Mouse (Mus musculus) kidney, adult 2 months (tissue): ENCODE data around the gene Col9a3.

Source experiments
- CTCF ChIP-seq: fragments of 200-500 bp; conservative IDR thresholded peaks from 2 replicates; pipeline ENCODE4 v1.5.1; 2011; ENCODE audit warnings: low read depth, mild to moderate bottlenecking, control low read depth, low read length, moderate library complexity, mixed read lengths; ENCODE audit not compliant: insufficient read depth, insufficient read length
- POLR2A ChIP-seq: fragments of 200-500 bp; IDR thresholded peaks from one replicate; pipeline ENCODE4 v1.6.1; 2011; ENCODE audit warnings: low read depth, low read length, control low read depth

DNA sequence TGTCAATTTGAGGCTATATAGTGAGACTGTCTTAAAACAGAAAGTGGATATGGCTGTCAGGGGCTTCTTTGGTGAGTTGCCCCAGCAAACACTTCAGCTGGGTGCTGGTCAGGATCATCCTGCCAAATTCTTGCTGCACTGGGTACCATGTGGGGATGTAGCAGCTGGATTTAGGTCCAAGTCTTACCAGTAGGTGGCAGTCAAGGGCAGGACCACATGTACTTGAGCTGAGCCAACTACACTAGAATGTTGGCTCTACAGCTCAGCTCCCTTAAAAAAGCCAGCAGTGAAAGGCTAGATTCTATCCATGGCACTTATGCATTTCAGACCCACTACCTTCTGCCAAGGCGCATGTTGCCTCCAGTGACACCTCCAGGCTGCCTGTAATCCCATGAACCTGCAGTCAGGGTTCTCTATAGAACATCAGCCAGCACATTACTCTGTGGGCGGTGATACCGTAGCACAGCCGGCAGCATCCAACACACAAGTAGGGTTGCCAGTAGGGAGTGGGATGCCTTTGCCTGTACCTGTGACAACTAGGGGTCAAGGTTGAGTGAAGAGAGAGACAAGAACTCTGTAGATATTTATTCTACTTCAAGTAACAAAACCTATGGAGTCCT, 59.9 kb downstream of the Col9a3 start:
- TF ChIP-seq CTCF (peak; percentile 93), POLR2A (no peak)
